Mouse (Mus musculus) CD4-positive helper T cell, adult 2 months (primary cell): Measurements from ENCODE around the gene Copa.

Experiments
- DNase-seq: peaks from one replicate; pipeline ENCODE4 v3.0.0-alpha.2; 2012; ENCODE audit warnings: low read depth, missing footprints, low spot score

The Copa gene

GRCm38 (mm10) chr1:172082101-172082898 lies at the start of gene Copa, which contains the start of gene Ncstn:
Copa (plus strand) TSS chr1:172082529.
Ncstn (minus strand) TSS chr1:172082795.
- DNase-seq: peak; percentile 94

GRCm38 (mm10) chr1:172046410-172046809 lies 35.9 kb upstream of the Copa start:
- no peak for DNase-seq

GRCm38 (mm10) chr1:172046938-172047337 lies 35.4 kb upstream of the Copa start:
- DNase-seq: peak; percentile 67

GRCm38 (mm10) chr1:172048241-172048734 lies 34.0 kb upstream of the Copa start:
- no peak for DNase-seq

- DNase-seq: no peak
Measured at GRCm38 (mm10) chr1:172049131-172049782, 33.1 kb upstream of the Copa start.

- DNase-seq: no peak
Measured at GRCm38 (mm10) chr1:172052766-172053279, 29.5 kb upstream of the Copa start.

GRCm38 (mm10) chr1:172053541-172054440 lies 28.5 kb upstream of the Copa start:
- DNase-seq: no peak

- no peak for DNase-seq
Measured at GRCm38 (mm10) chr1:172056251-172056650, 26.1 kb upstream of the Copa start.

- DNase-seq: no peak
Measured at GRCm38 (mm10) chr1:172057491-172057921, 24.8 kb upstream of the Copa start, which contains the start of gene Nhlh1. Nhlh1 (minus strand) TSS chr1:172057573.

- no peak for DNase-seq
Measured at GRCm38 (mm10) chr1:172058321-172058720, 24.0 kb upstream of the Copa start.

GRCm38 (mm10) chr1:172058874-172059273 lies 23.5 kb upstream of the Copa start:
- DNase-seq: no peak

GRCm38 (mm10) chr1:172060659-172061058 lies 21.7 kb upstream of the Copa start:
- no peak for DNase-seq

GRCm38 (mm10) chr1:172061217-172061616 lies 21.1 kb upstream of the Copa start:
- DNase-seq: no peak

GRCm38 (mm10) chr1:172062101-172062500 lies 20.2 kb upstream of the Copa start:
- no peak for DNase-seq

GRCm38 (mm10) chr1:172063291-172064023 lies 18.9 kb upstream of the Copa start:
- DNase-seq: no peak

GRCm38 (mm10) chr1:172064613-172065141 lies 17.7 kb upstream of the Copa start:
- DNase-seq: no peak

GRCm38 (mm10) chr1:172070227-172070626 lies 12.1 kb upstream of the Copa start:
- DNase-seq: no peak

GRCm38 (mm10) chr1:172071556-172071955 lies 10.8 kb upstream of the Copa start:
- DNase-seq: no peak

GRCm38 (mm10) chr1:172072604-172073003 lies 9.7 kb upstream of the Copa start:
- no peak for DNase-seq

- no peak for DNase-seq
Measured at GRCm38 (mm10) chr1:172077981-172078380, 4.3 kb upstream of the Copa start.
